Mouse (Mus musculus) forebrain, embryonic 10.5 days (tissue): ENCODE results near the gene D430041D05Rik. TPM values are rescaled to one million over a fixed set of nuclear protein-coding genes. Genes with fewer than 3 reads are reported as not detected.

ENCODE experiments used
- DNase-seq: peaks from one replicate; pipeline ENCODE4 v3.0.0-alpha.2; 2017; ENCODE audit warnings: low spot score; ENCODE audit errors: extremely low spot score
- H3K27ac ChIP-seq: fragments of 300-500 bp; sonication (generic); 2 replicates; pipeline ENCODE4 v1.5.1; 2016; ENCODE audit warnings: mild to moderate bottlenecking
- H3K27me3 ChIP-seq: fragments of 300-500 bp; sonication (generic); 2 replicates; pipeline ENCODE4 v1.6.1; 2016; ENCODE audit warnings: mild to moderate bottlenecking; ENCODE audit not compliant: poor library complexity, severe bottlenecking
- H3K36me3 ChIP-seq: fragments of 300-500 bp; sonication (generic); replicated peaks from 2 replicates; pipeline ENCODE4 v1.6.1; 2016; ENCODE audit warnings: mild to moderate bottlenecking, moderate library complexity
- H3K4me1 ChIP-seq: fragments of 300-500 bp; sonication (generic); 2 replicates; pipeline ENCODE4 v1.6.1; 2016
- H3K4me3 ChIP-seq: fragments of 300-500 bp; sonication (generic); 2 replicates; pipeline ENCODE4 v1.5.1; 2016; ENCODE audit warnings: mild to moderate bottlenecking, moderate library complexity
- H3K9me3 ChIP-seq: fragments of 300-500 bp; sonication (generic); 2 replicates; pipeline ENCODE4 v1.6.1; 2016; ENCODE audit warnings: mild to moderate bottlenecking, moderate library complexity
- WGBS: fragments of 180-500 bp; shearing (Covaris S2); methylation state at CpG from one replicate; pipeline ENCODE4 v1.1.7; 2016; 5-methylcytosine and 5-hydroxymethylcytosine counted together
- polyA plus RNA-seq: library from polyadenylated mRNA; unstranded; fragments of >200 nt; fragmentation: Nextera tagmentation; extraction: Ambion mirVana; gene quantifications from 2 replicates; pipeline ENCODE4 v1.2.1, GENCODE M21; 2016

Gene D430041D05Rik
- polyA plus RNA-seq: 0.90 and 1.1 TPM in 2 replicates

DNA sequence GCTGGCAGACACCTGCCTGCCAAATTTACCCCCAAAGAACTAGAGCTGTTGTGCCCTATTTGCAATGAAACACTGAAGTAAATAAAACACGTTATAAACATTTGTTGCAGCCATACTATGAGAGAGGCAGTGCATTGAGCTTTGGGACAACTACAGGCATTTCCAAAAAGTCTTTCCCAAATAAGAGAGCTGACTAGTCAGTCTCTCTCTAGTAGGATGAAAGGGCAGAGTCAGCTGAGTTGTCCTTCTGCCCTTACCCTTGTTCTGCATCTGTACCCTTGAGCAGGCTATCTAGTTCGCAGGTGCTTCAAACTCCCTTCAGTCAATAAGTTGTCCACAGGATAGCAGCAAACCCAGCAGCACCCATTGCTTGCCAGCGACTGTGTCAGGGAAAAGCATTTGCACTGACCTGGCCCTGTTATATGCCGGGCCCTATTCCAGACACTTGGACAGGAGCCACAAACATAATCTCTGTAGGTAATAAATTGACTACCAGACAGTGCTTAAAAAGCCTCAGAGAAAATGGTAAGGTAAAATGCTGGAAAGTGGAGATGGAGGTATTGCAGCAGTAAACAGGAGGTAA lies at the start of gene D430041D05Rik:
TSS of gene D430041D05Rik (minus strand) at position 51 of the 583 bp plus-strand sequence.
- Histone ChIP-seq H3K4me1 (peaks cover 28% of the 10 kb centered on the region), H3K27me3 (peaks cover 73% of the 10 kb centered on the region), H3K4me3 (peak within 1 kb of the TSS; percentile 80), H3K9me3 (no peaks in the 10 kb centered on the region), H3K27ac (peak within 1 kb of the TSS; percentile 89), H3K36me3 (no peaks in the 10 kb centered on the region)
- DNase-seq: no peak
- WGBS: 65% methylated on average over 4 of the region's 4 CpGs

DNA sequence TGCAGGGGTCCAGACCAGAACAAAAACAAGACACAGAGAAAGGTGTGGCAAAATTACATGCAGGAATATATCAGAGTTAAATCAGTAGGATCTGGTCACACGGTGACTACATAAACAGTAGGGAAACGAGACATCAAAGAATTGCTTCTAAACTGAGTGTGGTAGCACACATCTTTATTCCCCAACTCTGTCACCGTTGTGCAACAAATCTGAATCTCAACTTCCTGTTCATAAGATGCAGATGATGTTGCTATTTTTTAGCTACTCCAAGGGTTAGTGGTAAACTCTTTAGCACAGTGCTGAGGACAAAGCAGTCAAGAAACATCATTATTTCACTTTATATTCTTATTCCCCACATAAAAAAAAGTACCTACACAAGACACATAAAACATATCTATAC lies 49.2 kb upstream of the D430041D05Rik start:
- no peak for DNase-seq
- 90% methylated on average over 3 of the region's 3 CpGs for WGBS
- H3K4me1 ChIP-seq: peaks cover 16% of the 10 kb centered on the region

DNA sequence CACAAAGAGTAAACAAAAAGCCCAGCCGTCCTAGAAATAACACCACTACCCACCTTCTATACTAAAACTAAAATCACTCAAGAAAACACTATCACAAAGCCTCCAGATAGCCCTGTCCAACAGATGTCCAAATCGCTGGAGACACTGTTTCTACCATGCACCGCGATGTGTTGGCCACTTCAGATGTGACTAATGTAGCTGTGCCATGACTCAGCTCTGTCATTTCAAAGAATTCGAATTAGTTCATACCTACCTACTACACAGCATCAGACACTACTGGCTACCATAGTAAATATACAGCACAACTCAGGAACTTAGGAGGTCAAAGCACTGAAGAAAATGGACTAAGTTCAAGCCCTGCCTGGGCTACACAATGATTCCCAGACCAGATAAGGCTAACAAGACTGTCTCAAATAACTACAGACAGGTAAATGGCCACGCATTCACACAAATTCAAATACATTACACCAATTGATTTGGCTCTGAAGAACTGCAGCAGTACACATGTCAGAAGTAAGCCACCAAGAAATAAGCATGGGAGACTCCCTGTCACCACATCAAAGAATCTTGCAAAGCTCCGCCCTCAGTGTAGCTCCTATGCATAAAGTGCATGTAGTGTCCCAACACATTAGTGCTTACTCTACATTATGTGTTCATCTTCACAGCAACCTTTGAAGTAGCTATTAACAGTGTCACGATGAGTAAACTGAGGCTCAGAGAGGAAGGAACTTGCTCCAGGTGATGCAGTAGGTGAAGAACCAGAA lies 47.9 kb upstream of the D430041D05Rik start:
- Histone ChIP-seq H3K9me3 (no peaks in the 10 kb centered on the region), H3K27me3 (no peaks in the 10 kb centered on the region), H3K27ac (no peak overlapping the region), H3K36me3 (0 out of 2 replicates have a peak, but pooled peaks cover 2% of the 10 kb centered on the region), H3K4me3 (no peak overlapping the region), H3K4me1 (peaks cover 18% of the 10 kb centered on the region)
- DNase-seq: no peak
- whole genome bisulfite sequencing: 91% methylated on average over 8 of the region's 8 CpGs

More for the DNA sequence above, 49.2 kb upstream of the D430041D05Rik start:
- Histone ChIP-seq H3K4me3 (no peak overlapping the region), H3K9me3 (no peaks in the 10 kb centered on the region), H3K27me3 (no peaks in the 10 kb centered on the region), H3K36me3 (0 out of 2 replicates have a peak, but pooled peaks cover 2% of the 10 kb centered on the region), H3K27ac (no peak overlapping the region)

DNA sequence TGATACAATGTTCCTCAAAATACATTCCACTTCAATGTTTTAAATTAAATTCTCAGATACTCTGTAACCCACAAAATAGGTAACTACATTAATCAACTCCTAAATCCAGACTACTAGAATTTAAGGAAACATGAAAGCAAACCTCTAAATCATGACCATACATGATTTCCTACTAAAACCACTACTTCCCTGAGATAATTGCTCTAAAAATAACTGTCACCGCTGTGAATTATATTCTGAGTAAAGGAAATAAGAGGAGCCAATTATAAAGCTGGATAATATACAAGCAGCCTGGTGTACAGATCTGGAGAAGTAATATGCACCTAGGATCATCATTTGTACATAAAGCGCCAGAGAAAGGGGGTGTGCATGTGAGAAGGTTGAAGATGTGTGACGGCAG lies 46.3 kb upstream of the D430041D05Rik start:
- 94% methylated on average over 3 of the region's 3 CpGs for WGBS
- H3K4me1 ChIP-seq: peaks cover 18% of the 10 kb centered on the region

GRCm38 (mm10) chr2:104450685-104451084 lies 39.9 kb upstream of the D430041D05Rik start:
- no peaks in the 10 kb centered on the region for H3K36me3 ChIP-seq
- no peaks in the 10 kb centered on the region for H3K9me3 ChIP-seq
- no peak overlapping the region for H3K27ac ChIP-seq
- no peaks in the 10 kb centered on the region for H3K27me3 ChIP-seq
- H3K4me3 ChIP-seq: no peak overlapping the region
- WGBS: 89% methylated on average over 3 of the region's 3 CpGs
- no peak for DNase-seq
- H3K4me1 ChIP-seq: peaks cover 5% of the 10 kb centered on the region; the same call in 1 of the 2 replicates

More for the DNA sequence above, 46.3 kb upstream of the D430041D05Rik start:
- Histone ChIP-seq H3K9me3 (no peaks in the 10 kb centered on the region), H3K27ac (no peak overlapping the region), H3K4me3 (no peak overlapping the region), H3K36me3 (no peaks in the 10 kb centered on the region), H3K27me3 (no peaks in the 10 kb centered on the region)
- DNase-seq: no peak

GRCm38 (mm10) chr2:104449191-104449590 lies 38.4 kb upstream of the D430041D05Rik start:
- Histone ChIP-seq H3K27me3 (no peaks in the 10 kb centered on the region), H3K36me3 (no peaks in the 10 kb centered on the region), H3K9me3 (no peaks in the 10 kb centered on the region), H3K27ac (no peak overlapping the region), H3K4me1 (no peaks in the 10 kb centered on the region), H3K4me3 (no peak overlapping the region)
- 100% methylated on average over 1 of the region's 1 CpGs for WGBS
- no peak for DNase-seq

GRCm38 (mm10) chr2:104448201-104448600 lies 37.4 kb upstream of the D430041D05Rik start:
- 92% methylated on average over 4 of the region's 4 CpGs for WGBS
- Histone ChIP-seq H3K4me1 (no peaks in the 10 kb centered on the region), H3K27ac (no peak overlapping the region), H3K27me3 (no peaks in the 10 kb centered on the region), H3K4me3 (no peak overlapping the region), H3K36me3 (no peaks in the 10 kb centered on the region), H3K9me3 (no peaks in the 10 kb centered on the region)
- no peak for DNase-seq

DNA sequence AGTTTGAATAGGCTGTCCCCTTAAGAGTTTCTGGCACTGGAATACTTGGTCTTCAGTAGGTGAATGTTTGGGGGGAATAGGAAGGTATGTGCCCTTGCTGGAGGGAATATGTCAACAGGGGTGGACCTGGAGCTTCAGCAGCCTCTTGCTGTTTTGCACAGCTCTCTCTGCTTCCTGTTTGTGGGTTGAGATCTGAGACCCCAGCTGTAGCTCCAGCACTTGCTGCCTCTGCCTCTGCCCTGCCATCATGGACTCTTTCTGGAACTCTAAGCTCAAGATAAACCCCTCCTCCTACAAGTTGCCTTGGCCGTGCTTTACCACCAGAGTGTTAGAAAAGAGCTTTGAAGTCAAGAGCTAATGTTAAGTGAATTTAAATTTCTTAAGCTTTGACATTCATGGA lies 35.2 kb upstream of the D430041D05Rik start:
- DNase-seq: no peak
- Histone ChIP-seq H3K4me3 (no peak overlapping the region), H3K36me3 (peaks cover 8% of the 10 kb centered on the region; the same call in 1 of the 2 replicates), H3K9me3 (no peaks in the 10 kb centered on the region), H3K27ac (no peak overlapping the region), H3K27me3 (no peaks in the 10 kb centered on the region), H3K4me1 (no peaks in the 10 kb centered on the region)
- WGBS: 75% methylated on average over 1 of the region's 1 CpGs

- DNase-seq: peak; percentile 28
- no peaks in the 10 kb centered on the region for H3K27me3 ChIP-seq
- WGBS: 54% methylated on average over 2 of the region's 2 CpGs
- H3K4me3 ChIP-seq: no peak overlapping the region
- H3K36me3 ChIP-seq: peaks cover 13% of the 10 kb centered on the region
- no peak overlapping the region for H3K27ac ChIP-seq
- no peaks in the 10 kb centered on the region for H3K9me3 ChIP-seq
- H3K4me1 ChIP-seq: no peaks in the 10 kb centered on the region
Measured at GRCm38 (mm10) chr2:104444776-104445175, 34.0 kb upstream of the D430041D05Rik start.

DNA sequence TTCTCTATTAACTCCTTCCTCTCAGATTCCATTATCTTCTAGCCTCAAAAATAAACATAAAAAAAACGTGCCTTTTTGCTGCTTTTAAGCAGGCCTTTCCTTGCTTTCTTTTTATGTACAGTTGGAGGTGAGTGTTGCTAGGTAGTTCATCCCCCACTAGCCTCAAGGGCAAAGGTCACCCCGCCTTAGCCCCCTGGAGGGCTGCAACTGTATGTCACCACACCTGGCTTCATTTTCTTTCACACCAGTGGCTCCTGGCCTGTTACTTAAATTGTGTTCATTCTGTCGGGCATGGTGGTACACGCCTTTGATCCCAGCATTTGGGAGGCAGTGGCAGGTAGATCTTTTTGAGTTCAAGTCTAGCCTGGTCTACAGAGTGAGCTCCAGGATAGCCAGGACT lies 31.5 kb upstream of the D430041D05Rik start:
- peaks cover 32% of the 10 kb centered on the region for H3K36me3 ChIP-seq
- H3K27me3 ChIP-seq: no peaks in the 10 kb centered on the region
- H3K9me3 ChIP-seq: no peaks in the 10 kb centered on the region
- DNase-seq: no peak
- H3K27ac ChIP-seq: no peak overlapping the region
- H3K4me1 ChIP-seq: no peaks in the 10 kb centered on the region
- 67% methylated on average over 4 of the region's 4 CpGs for WGBS
- no peak overlapping the region for H3K4me3 ChIP-seq

GRCm38 (mm10) chr2:104436226-104436625 lies 25.4 kb upstream of the D430041D05Rik start:
- no peaks in the 10 kb centered on the region for H3K9me3 ChIP-seq
- no peak overlapping the region for H3K4me3 ChIP-seq
- H3K36me3 ChIP-seq: peaks cover 69% of the 10 kb centered on the region
- no peaks in the 10 kb centered on the region for H3K27me3 ChIP-seq
- no peak for DNase-seq
- H3K27ac ChIP-seq: no peak overlapping the region
- H3K4me1 ChIP-seq: no peaks in the 10 kb centered on the region
- WGBS: 93% methylated on average over 3 of the region's 3 CpGs

DNA sequence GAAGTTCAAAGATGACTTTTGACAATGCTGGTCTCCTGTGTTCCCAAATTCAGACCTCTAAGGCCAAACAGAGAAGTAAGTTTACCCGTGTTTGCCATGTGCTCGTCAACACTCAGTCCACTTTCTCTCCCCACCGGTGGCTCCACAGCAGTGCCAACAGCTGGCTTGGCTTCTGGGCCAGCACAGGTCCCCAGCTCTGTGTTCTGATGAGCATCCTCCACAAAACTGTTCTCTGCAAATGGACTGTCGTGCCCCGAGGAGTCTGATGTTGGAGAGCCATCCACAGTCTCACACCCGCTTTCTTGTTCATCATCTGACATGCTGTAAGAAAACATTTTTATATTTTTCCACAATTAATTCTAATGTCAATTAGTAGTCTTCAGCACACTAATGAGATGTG lies 20.3 kb upstream of the D430041D05Rik start:
- 95% methylated on average over 6 of the region's 6 CpGs for WGBS
- H3K9me3 ChIP-seq: no peaks in the 10 kb centered on the region

DNA sequence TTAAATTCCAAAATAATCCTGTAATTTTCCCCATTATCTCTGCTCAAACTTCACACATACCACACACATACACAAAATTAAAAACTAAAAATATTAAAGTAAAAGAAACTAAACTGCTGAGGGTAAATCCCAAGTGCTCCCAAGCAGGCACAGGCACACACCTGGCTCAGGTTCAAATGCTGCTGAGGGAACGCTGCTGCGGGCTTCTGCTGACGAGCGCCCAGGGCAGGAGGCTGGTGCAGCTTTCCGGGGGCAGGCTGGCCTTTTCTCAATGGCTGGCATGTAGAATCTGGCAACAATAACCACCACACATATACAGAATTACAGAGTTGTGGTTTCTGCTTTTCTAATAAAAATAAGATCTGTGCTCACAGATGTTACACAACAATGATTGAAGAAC lies 19.8 kb upstream of the D430041D05Rik start:
- Histone ChIP-seq H3K27ac (no peak overlapping the region), H3K36me3 (peaks cover 53% of the 10 kb centered on the region), H3K4me1 (no peaks in the 10 kb centered on the region), H3K27me3 (no peaks in the 10 kb centered on the region), H3K9me3 (no peaks in the 10 kb centered on the region), H3K4me3 (no peak overlapping the region)
- DNase-seq: no peak
- WGBS: 93% methylated on average over 5 of the region's 5 CpGs

More for the DNA sequence above, 20.3 kb upstream of the D430041D05Rik start:
- no peak overlapping the region for H3K4me3 ChIP-seq
- no peaks in the 10 kb centered on the region for H3K27me3 ChIP-seq
- peaks cover 53% of the 10 kb centered on the region for H3K36me3 ChIP-seq
- DNase-seq: no peak
- no peaks in the 10 kb centered on the region for H3K4me1 ChIP-seq
- H3K27ac ChIP-seq: no peak overlapping the region
